Mouse (Mus musculus) retina, embryonic 14.5 days (tissue): ENCODE data around the gene Rpsa.

ENCODE experiments used
- DNase-seq: peaks from one replicate; pipeline ENCODE4 v3.0.0-alpha.2; 2015; ENCODE audit warnings: low spot score

Gene Rpsa

DNA sequence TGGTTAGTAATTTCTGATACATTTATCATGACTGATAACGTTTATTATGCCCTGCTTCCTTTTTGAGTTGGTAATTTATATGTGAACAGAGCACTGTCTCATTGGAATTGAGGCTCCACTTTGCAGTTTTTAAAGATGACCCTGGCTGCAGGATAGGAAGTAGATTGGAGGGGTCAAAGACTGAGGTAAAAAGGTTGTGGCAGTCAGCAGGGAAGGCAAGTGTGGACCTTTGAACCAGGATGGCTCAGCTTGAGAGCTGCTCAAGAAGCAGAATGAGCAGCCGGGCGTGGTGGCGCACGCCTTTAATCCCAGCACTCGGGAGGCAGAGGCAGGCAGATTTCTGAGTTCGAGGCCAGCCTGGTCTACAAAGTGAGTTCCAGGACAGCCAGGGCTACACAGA is 14.0 kb upstream of the Rpsa start:
- DNase-seq: no peak

- DNase-seq: no peak
Observed at GRCm38 (mm10) chr9:120114051-120114788, 13.3 kb upstream of the Rpsa start.

GRCm38 (mm10) chr9:120114789-120115151 is 12.7 kb upstream of the Rpsa start:
- no peak for DNase-seq

DNA sequence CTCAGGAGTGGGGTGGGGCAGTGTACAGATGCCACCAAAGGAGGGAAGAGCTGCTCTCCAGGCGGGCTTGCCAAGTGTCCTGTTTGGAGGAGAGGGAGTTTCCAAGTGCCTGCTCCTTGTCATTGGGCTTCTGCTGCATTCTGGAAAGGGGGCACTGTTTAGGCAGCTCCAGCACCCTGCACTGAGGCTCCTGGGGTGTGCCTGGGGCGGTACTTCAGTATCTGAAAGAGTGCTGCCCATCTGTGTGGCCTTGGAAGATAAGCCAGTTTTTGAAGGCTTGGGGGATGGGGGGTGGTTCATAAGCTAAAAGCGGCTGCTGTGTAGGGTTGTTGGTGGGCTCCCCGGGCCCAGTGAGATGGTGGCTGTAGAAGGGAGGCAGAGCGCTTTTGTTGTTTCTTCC is 11.9 kb upstream of the Rpsa start:
- DNase-seq: no peak

DNA sequence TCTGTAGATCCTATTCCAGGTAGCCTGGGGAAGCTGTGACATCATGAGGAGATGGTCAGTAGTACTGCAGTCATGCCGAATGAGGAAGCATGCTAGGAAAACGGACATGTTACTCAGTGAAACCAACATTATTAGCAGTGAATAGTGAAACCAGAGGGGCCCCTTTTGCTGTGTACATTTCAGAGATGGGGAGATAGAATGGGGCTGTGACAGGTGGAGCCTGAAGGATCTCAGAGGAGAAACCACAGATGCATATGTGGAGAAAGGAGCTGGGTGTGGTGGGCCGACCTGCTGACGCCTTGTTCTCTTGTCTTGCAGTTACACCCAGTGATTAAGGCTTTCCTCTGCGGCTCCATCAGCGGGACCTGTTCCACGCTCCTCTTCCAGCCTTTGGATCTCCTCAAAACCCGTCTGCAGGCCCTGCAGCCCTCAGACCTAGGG is 11.3 kb upstream of the Rpsa start:
- DNase-seq: no peak

GRCm38 (mm10) chr9:120118212-120118611 is 9.3 kb upstream of the Rpsa start:
- no peak for DNase-seq

- DNase-seq: no peak
Observed at GRCm38 (mm10) chr9:120120503-120120902, 7.0 kb upstream of the Rpsa start.

GRCm38 (mm10) chr9:120126868-120127267 is 621 bp upstream of the Rpsa start:
- DNase-seq: no peak

DNA sequence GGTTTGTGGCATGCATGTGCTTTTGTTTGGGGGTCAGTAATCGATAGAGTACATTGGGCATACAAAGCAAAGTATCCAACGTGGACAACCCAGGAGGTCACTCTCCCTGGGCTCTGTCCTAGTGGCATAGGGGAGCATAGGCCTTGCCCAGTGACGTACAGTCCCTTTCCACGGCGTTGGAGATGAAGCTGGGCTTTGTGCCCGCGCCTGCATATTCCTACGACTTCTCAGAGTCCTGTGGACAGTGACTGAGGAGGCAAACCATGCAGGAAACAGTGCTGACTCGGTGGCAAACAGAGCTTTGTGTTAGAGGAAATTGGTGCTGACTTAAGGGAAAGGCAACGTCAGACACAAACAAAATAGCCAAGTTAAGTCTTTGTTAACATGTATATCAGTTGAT is 1.8 kb downstream of the Rpsa start:
- DNase-seq: no peak

DNA sequence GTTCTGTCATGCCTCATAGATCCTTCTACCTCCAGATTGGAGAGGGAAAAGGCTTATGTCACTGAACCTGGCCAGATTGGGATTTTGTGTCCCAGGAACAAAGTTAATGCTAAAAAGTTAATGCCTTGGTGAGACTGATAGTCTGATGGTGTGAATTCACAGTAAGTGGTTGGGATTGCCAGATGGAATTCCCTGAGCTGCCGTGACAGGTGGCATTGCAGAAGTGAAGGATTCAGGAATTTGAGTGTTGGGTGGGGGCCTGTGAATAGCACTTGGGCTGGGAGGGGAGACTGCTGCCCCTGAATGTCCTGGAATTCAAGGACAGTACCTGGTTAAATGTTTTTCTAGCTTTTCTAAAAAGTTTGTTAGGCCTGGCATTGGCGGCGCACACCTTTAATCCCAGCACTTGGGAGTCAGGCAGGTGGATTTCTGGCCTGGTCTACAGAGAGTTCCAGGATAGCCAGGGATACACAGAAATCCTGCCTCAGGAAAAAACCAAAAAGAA is 4.3 kb downstream of the Rpsa start:
- DNase-seq: no peak

- DNase-seq: no peak
Observed at GRCm38 (mm10) chr9:120132980-120133754, 5.7 kb downstream of the Rpsa start.

DNA sequence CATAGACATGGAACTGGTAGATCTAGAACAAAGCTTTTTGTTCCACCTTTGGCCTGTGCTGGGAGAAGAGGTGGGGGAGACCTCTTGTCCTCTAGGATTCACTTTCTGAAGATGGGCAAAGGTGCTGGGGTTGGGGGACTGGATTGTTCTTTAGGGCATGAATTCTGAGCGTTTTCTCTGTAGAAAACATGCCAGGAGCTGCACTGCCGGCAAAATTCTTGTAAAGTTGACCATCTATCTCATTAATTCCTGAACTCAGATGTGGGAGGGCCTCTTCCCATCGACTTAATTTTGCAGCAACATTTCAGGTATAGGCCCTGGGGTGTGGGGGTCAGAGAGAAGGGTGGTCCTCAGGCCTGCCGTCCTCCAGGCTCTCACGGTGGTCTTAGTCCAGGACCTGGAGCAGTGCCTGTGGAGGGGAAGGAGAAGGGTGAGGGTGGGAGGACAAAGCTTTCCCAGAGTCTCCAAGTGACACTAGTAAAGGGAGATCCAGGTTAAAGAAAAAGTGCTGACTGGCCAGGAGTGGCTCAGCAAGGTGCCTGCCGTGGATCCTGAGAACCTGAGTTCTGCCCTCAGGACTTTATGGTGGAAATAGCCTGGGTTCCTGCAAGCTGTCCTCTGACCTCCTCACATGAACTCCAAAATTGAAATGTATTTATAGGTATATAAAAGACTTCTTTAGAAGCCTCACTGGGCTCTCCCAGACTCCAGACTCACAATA is 6.4 kb downstream of the Rpsa start:
- no peak for DNase-seq

GRCm38 (mm10) chr9:120134529-120135160 is 7.2 kb downstream of the Rpsa start:
- DNase-seq: no peak

DNA sequence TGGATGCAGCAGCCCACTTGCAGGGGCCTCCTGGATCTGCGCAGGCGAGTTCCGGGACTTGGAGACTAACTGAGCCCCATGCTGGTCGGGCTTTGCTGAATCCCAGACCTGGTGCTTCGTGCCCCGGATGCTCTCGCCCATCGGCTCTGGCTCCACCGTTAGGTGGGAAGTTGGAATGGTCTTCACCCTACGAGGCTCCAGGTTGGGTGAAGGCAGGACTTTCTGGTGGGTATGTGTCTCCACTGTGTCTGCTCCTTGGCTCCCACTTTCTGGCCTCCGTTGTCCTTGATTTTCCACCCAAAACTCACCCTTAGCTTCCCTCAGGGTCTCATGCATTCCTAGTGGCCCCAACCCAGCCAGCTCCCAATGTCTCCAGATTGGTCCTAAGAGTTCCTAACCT is 8.0 kb downstream of the Rpsa start:
- DNase-seq: no peak

DNA sequence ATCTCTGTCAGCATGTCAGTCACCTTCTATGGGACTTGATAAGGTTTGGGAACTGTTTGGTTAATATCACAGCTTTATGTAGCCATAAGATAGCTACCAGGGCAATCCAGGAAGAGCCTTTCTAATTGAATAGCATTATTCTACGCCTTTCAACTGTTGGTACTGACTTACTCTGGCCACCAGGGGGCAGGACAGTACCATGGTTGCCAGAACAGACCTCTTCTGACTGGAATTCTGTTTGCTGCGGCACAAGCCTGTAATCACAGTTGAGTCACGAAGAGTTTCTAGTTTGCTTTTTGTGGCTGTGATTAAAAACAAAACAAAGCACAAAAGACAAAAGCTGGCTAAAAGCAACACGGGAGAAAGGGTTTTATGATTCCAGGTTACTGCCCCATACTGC is 13.2 kb downstream of the Rpsa start:
- DNase-seq: peak; percentile 83

DNA sequence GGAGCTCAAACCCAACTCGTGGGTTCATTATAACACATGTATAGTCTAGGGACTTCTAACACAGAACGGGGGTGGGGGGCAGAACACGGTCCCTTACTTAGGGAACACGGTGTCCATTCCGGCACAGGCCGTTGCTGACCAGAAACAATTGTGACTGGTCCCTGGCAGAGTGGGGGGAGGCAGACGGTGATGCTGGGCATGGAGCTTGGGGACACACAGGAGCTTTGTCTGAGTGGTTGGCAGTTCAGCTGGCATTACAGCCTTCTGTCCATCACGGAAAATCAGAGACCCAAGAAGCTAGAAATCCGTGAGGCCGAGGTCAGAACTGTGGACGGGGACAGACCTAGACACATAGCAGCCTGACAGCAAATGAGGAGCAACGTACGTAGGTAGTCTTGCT is 17.0 kb downstream of the Rpsa start:
- DNase-seq: no peak

DNA sequence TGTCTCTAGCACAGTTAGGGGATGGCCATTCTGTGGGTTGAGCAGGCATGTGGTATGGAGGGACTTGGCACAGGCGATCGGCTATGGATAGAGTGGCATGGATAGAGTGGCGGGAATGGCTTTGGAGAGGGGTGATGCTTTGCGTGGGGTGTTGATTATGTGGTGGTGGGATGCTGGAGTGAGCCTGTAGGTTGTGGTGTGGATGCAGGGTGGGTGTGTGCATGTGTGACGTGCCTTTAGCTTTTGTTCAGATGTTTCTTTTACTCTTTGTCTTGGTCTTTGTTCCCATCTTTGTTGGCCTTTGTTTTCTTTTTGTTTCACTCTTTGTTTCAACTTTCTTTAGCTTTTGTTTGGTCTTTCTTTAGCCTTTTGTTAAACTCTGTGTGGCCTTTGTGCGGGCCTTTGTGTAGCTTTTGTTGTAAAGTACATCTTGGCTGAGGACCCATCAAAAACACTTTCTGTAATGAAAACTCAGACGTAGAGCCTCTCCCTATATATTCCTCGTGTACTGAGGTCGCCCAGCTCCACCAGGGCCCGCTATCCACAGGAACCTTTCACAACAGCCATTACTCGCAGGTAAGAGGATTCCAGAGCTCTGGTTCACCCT is 21.8 kb downstream of the Rpsa start, which contains the start of gene Mobp:
Gene Mobp, plus strand, starts transcription at position 486 of the 607 bp plus-strand sequence.
- DNase-seq: no peak

DNA sequence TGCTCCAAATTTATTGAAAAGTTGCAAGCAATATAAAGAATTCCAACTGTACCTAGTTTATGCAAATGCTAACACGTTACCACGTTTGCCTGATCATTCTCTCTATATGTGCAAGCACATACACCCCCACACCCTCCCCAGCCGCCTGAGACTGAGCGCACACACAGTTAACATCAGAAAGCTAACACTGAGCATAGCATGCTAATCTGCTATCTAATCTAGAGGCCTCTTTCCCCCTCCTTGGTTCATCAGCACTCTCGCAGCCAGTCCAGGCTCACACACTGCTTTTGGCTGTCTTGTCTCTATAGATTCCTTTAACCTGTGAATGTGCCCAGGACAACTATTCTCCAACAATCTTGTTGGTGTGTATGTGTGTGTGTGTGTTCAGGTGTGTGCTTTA is 23.7 kb downstream of the Rpsa start:
- DNase-seq: no peak

- no peak for DNase-seq
Observed at GRCm38 (mm10) chr9:120151906-120152399, 24.5 kb downstream of the Rpsa start.

GRCm38 (mm10) chr9:120158047-120158446 is 30.6 kb downstream of the Rpsa start:
- DNase-seq: no peak

DNA sequence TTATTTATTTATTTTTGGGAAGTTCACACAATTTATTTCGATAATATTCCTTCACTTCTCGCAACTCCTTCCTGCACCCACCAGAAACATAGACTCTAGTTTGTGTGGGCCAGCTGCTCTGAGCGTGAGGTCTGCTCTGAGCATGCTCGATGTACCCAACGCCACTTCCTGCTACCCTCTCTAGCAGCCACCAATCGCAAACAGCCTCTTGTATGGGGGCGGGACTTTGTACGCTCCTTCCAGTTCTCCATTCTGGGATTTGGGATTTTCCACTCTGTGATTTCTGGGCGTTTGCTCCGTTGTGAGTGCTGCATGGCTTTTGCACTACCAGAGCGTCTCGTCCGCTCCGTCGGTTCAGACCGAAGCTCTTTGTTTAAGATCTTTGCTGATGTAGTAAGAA is 36.4 kb downstream of the Rpsa start:
- peak; percentile 13 for DNase-seq

GRCm38 (mm10) chr9:120167826-120168225 is 40.3 kb downstream of the Rpsa start:
- DNase-seq: no peak
